Mouse (Mus musculus) thymus, adult 2 months (tissue): ENCODE data around the gene Vangl2.

Experiments
- CTCF ChIP-seq: fragments of 200-500 bp; IDR thresholded peaks from 2 replicates; pipeline ENCODE4 v1.5.1; 2012; ENCODE audit warnings: mild to moderate bottlenecking, control low read depth, low read length, moderate library complexity, borderline replicate concordance; ENCODE audit not compliant: control insufficient read depth, poor library complexity, insufficient read depth; ENCODE audit errors: extremely low read depth
- POLR2A ChIP-seq: fragments of 200-500 bp; IDR thresholded peaks from 2 replicates; pipeline ENCODE4 v1.6.1; 2012; ENCODE audit warnings: mild to moderate bottlenecking, low read length, control low read depth, moderate library complexity; ENCODE audit not compliant: control insufficient read depth, poor library complexity, insufficient read depth; ENCODE audit errors: extremely low read depth

GRCm38 (mm10) chr1:171961704-171962103 is 66.5 kb downstream of the Vangl2 start:
- TF ChIP-seq CTCF (no peak), POLR2A (no peak)
